Comparison of ENCODE assay signal across 8 mouse cellular contexts in genomic region chr5:117348279-117348678, GRCm38 (mm10). TPM values are rescaled to one million over a fixed set of nuclear protein-coding genes. Genes with fewer than 3 reads are reported as not detected.
DNase-seq lines count a peak whose midpoint lies in the region; ATAC-seq lines count a peak whose summit lies in the region.

No protein-coding gene starts in this region.

- intact Hi-C loops in heart, postnatal 14 days (cut with DNase I), result no loop called here

- DNase-seq in ES-CJ7 (ENCODE audit: low read depth, low spot score), result peak; percentile 86
- DNase-seq in adrenal gland, postnatal 25 days, result peak; percentile 75
- DNase-seq in embryonic facial prominence, embryonic 14.5 days (ENCODE audit: low spot score), result peak; percentile 43
- DNase-seq in heart, postnatal 14 days, result peak; percentile 32 to 70
- peak; percentile 55 to 80 for DNase-seq in kidney, postnatal 36 days
- peak; percentile 85 for DNase-seq in lung, postnatal 10 days
- peak; percentile 65 for DNase-seq in right cerebral cortex, postnatal 14 days

- no peak overlapping the region for H3K4me2 ChIP-seq in embryonic facial prominence, embryonic 14.5 days (ENCODE audit: low read depth, low read length)

- 39% methylated on average over 19 of the region's 19 CpGs for WGBS in embryonic facial prominence, embryonic 14.5 days

- H3K36me3 ChIP-seq in embryonic facial prominence, embryonic 14.5 days (ENCODE audit: control insufficient read depth, insufficient read depth, low read length), result peaks cover 4% of the 10 kb centered on the region; the same call in 1 of the 2 replicates

- H3K27me3 ChIP-seq in embryonic facial prominence, embryonic 14.5 days (replicated peaks; ENCODE audit: control insufficient read depth, insufficient read depth, low read length), result no peaks in the 10 kb centered on the region

- no peak overlapping the region for H3K4me3 ChIP-seq in embryonic facial prominence, embryonic 14.5 days (ENCODE audit: low read depth, low read length)

- ATAC-seq in embryonic facial prominence, embryonic 14.5 days (ENCODE audit: low read depth), result no peak
- ATAC-seq in monocyte, adult 5-6 weeks (replicated peaks; ENCODE audit: insufficient number of reproducible peaks, low FRiP score, low TSS enrichment, poor library complexity, severe bottlenecking), result no peak

- H3K27ac ChIP-seq in embryonic facial prominence, embryonic 14.5 days (replicated peaks; ENCODE audit: low read depth, low read length), result no peak overlapping the region

- H3K4me1 ChIP-seq in embryonic facial prominence, embryonic 14.5 days (ENCODE audit: control insufficient read depth, insufficient read depth, low read length), result no peaks in the 10 kb centered on the region

- no peak overlapping the region for H3K9ac ChIP-seq in embryonic facial prominence, embryonic 14.5 days (ENCODE audit: low read depth, low read length)

- no peaks in the 10 kb centered on the region for H3K9me3 ChIP-seq in embryonic facial prominence, embryonic 14.5 days (ENCODE audit: control insufficient read depth, low read length)

RNA-seq across cellular contexts. Expression of gene Wsb2, which starts 8.8 kb away (rescaled TPM):
- total RNA-seq in adrenal gland, postnatal 25 days (2021), result 124 and 135 TPM in 2 replicates
- polyA plus RNA-seq in embryonic facial prominence, embryonic 14.5 days (2014; fragmentation: Nextera tagmentation; extraction: Ambion mirVana), result 88.0 and 89.6 TPM in 2 replicates
- total RNA-seq in heart, postnatal 14 days (2021), result 100 to 1,000 TPM in 1 of 2 experiments, 10 to 100 TPM in 1; 96.8 to 103 TPM
- total RNA-seq in monocyte, adult 5-6 weeks (2017), result 35.9 to 42.1 TPM (median 41.8 TPM) in 3 replicates

RNA-seq across cellular contexts. Expression of gene Vsig10, which starts 29.4 kb away (rescaled TPM):
- total RNA-seq in adrenal gland, postnatal 25 days (2021), result 18.2 and 34.2 TPM in 2 replicates
- polyA plus RNA-seq in embryonic facial prominence, embryonic 14.5 days (2014; fragmentation: Nextera tagmentation; extraction: Ambion mirVana), result 3.9 TPM in 2 replicates
- total RNA-seq in heart, postnatal 14 days (2021), result 10 to 100 TPM; 12.1 to 16.2 TPM
- total RNA-seq in monocyte, adult 5-6 weeks (2017), result 4.9 to 5.5 TPM (median 5.2 TPM) in 3 replicates

RNA-seq across cellular contexts. Expression of gene Rfc5, which starts 40.6 kb away (rescaled TPM):
- 16.9 and 17.8 TPM in 2 replicates for total RNA-seq in adrenal gland, postnatal 25 days (2021)
- 61.9 and 69.1 TPM in 2 replicates for polyA plus RNA-seq in embryonic facial prominence, embryonic 14.5 days (2014; fragmentation: Nextera tagmentation; extraction: Ambion mirVana)
- 1 to 10 TPM; 5.5 to 7.0 TPM for total RNA-seq in heart, postnatal 14 days (2021)
- total RNA-seq in monocyte, adult 5-6 weeks (2017), result 15.1 to 31.7 TPM (median 16.8 TPM) in 3 replicates
